Comparison of ENCODE assay signal across 8 mouse cellular contexts in genomic region chr2:30966826-30967225, GRCm38 (mm10). TPM values are rescaled to one million over a fixed set of nuclear protein-coding genes. Genes with fewer than 3 reads are reported as not detected.
DNase-seq lines count a peak whose midpoint lies in the region; ATAC-seq and TF ChIP-seq lines count a peak whose summit lies in the region.

No protein-coding gene starts in this region.

- H3K9me3 ChIP-seq in hindbrain, embryonic 15.5 days = no peaks in the 10 kb centered on the region
- no peaks in the 10 kb centered on the region for H3K9me3 ChIP-seq in midbrain, embryonic 14.5 days (ENCODE audit: control insufficient read depth, low read length)

- ATAC-seq in hindbrain, embryonic 15.5 days (ENCODE audit: low FRiP score, low read depth) = no peak
- no peak for ATAC-seq in midbrain, embryonic 14.5 days (ENCODE audit: low FRiP score, low TSS enrichment)

- H3K4me1 ChIP-seq in bone marrow macrophage, adult 2 months (ENCODE audit: control insufficient read depth, insufficient read depth, low read length) = peaks cover 20% of the 10 kb centered on the region
- peaks cover 22% of the 10 kb centered on the region for H3K4me1 ChIP-seq in hindbrain, embryonic 15.5 days (replicated peaks)
- H3K4me1 ChIP-seq in midbrain, embryonic 14.5 days (ENCODE audit: control insufficient read depth, insufficient read depth, low read length) = peaks cover 10% of the 10 kb centered on the region

- peak overlapping the region; percentile 90 for H3K4me3 ChIP-seq in layer of hippocampus, adult 2 months
- peak overlapping the region; percentile 96 for H3K4me3 ChIP-seq in bone marrow macrophage, adult 2 months (ENCODE audit: insufficient read depth, low read length)
- H3K4me3 ChIP-seq in hindbrain, embryonic 15.5 days = peak overlapping the region; percentile 96
- peak overlapping the region; percentile 98 for H3K4me3 ChIP-seq in midbrain, embryonic 14.5 days (replicated peaks; ENCODE audit: low read depth, low read length)

- H3K4me2 ChIP-seq in hindbrain, embryonic 15.5 days = peak overlapping the region; percentile 73
- H3K4me2 ChIP-seq in midbrain, embryonic 14.5 days (ENCODE audit: low read length) = peak overlapping the region; percentile 91

- no peak for TF ChIP-seq POLR2A in bone marrow macrophage, adult 2 months (IDR thresholded peaks at IDR 0.05; ENCODE audit: borderline replicate concordance, low read depth, low read length)

- peak overlapping the region; percentile 95 for H3K27ac ChIP-seq in layer of hippocampus, adult 2 months
- H3K27ac ChIP-seq in bone marrow macrophage, adult 2 months (ENCODE audit: insufficient read depth, low read depth, low read length) = peak overlapping the region; percentile 62
- H3K27ac ChIP-seq in hindbrain, embryonic 15.5 days (replicated peaks) = no peak overlapping the region
- no peak overlapping the region for H3K27ac ChIP-seq in midbrain, embryonic 14.5 days (replicated peaks; ENCODE audit: low read depth, low read length)

- WGBS in hindbrain, embryonic 15.5 days = 26% methylated on average over 16 of the region's 16 CpGs
- WGBS in midbrain, embryonic 14.5 days = 23% methylated on average over 16 of the region's 16 CpGs

- H3K27me3 ChIP-seq in hindbrain, embryonic 15.5 days = no peaks in the 10 kb centered on the region
- H3K27me3 ChIP-seq in midbrain, embryonic 14.5 days (ENCODE audit: control insufficient read depth, insufficient read depth, low read length) = no peaks in the 10 kb centered on the region

- TF ChIP-seq CTCF in layer of hippocampus, adult 2 months (conservative IDR thresholded peaks at IDR 0.05) = no peak
- no peak for TF ChIP-seq CTCF in bone marrow macrophage, adult 2 months (IDR thresholded peaks at IDR 0.05; ENCODE audit: low read depth, low read length)

- no peak for DNase-seq in layer of hippocampus, adult 2 months (ENCODE audit: low spot score in 2 of 2)
- no peak for DNase-seq in layer of hippocampus, adult 8-10 months (ENCODE audit: low spot score in 2 of 2)
- no peak for DNase-seq in midbrain, embryonic 14.5 days
- DNase-seq in right cerebral cortex, postnatal 14 days = no peak
- DNase-seq in layer of hippocampus, adult 11-12 months (ENCODE audit: low spot score) = no peak
- DNase-seq in urinary bladder, postnatal 10 days (ENCODE audit: low spot score) = no peak

- peaks cover 32% of the 10 kb centered on the region for H3K36me3 ChIP-seq in hindbrain, embryonic 15.5 days
- H3K36me3 ChIP-seq in midbrain, embryonic 14.5 days (ENCODE audit: control insufficient read depth, insufficient read depth, low read length) = peaks cover 38% of the 10 kb centered on the region

- H3K9ac ChIP-seq in hindbrain, embryonic 15.5 days = peak overlapping the region; percentile 96
- H3K9ac ChIP-seq in midbrain, embryonic 14.5 days (replicated peaks; ENCODE audit: low read length) = peak overlapping the region; percentile 89

RNA-seq across cellular contexts. Expression of gene Tor1a, which starts 0.9 kb away (rescaled TPM):
- 10 to 100 TPM; 52.4 to 56.7 TPM for total RNA-seq in layer of hippocampus, adult 2 months (2021)
- 10 to 100 TPM; 41.3 to 47.7 (median 44.4) TPM for total RNA-seq in layer of hippocampus, adult 8-10 months (2022)
- 45.2 and 53.7 TPM in 2 replicates for polyA plus RNA-seq in bone marrow macrophage, adult 2 months (2012; ENCODE audit: insufficient read depth, insufficient read length, missing spikeins)
- 90.0 and 91.0 TPM in 2 replicates for polyA plus RNA-seq in hindbrain, embryonic 15.5 days (2015; fragmentation: Nextera tagmentation; extraction: Ambion mirVana)
- 81.2 and 89.5 TPM in 2 replicates for polyA plus RNA-seq in midbrain, embryonic 14.5 days (2014; fragmentation: Nextera tagmentation; extraction: Ambion mirVana)

RNA-seq across cellular contexts. Expression of gene Tor1b, which starts 14.1 kb away (rescaled TPM):
- 10 to 100 TPM; 36.7 to 40.0 TPM for total RNA-seq in layer of hippocampus, adult 2 months (2021)
- total RNA-seq in layer of hippocampus, adult 8-10 months (2022) = 10 to 100 TPM; 32.8 to 37.2 (median 36.0) TPM
- 26.9 and 28.3 TPM in 2 replicates for polyA plus RNA-seq in bone marrow macrophage, adult 2 months (2012; ENCODE audit: insufficient read depth, insufficient read length, missing spikeins)
- 18.8 and 19.6 TPM in 2 replicates for polyA plus RNA-seq in hindbrain, embryonic 15.5 days (2015; fragmentation: Nextera tagmentation; extraction: Ambion mirVana)
- 19.3 and 19.4 TPM in 2 replicates for polyA plus RNA-seq in midbrain, embryonic 14.5 days (2014; fragmentation: Nextera tagmentation; extraction: Ambion mirVana)

RNA-seq across cellular contexts. Expression of gene BC005624, which starts 15.2 kb away (rescaled TPM):
- 10 to 100 TPM; 66.8 to 68.5 TPM for total RNA-seq in layer of hippocampus, adult 2 months (2021)
- 10 to 100 TPM; 66.5 to 72.2 (median 67.0) TPM for total RNA-seq in layer of hippocampus, adult 8-10 months (2022)
- polyA plus RNA-seq in bone marrow macrophage, adult 2 months (2012; ENCODE audit: insufficient read depth, insufficient read length, missing spikeins) = 90.8 and 96.9 TPM in 2 replicates
- 89.9 and 93.8 TPM in 2 replicates for polyA plus RNA-seq in hindbrain, embryonic 15.5 days (2015; fragmentation: Nextera tagmentation; extraction: Ambion mirVana)
- 68.2 and 78.7 TPM in 2 replicates for polyA plus RNA-seq in midbrain, embryonic 14.5 days (2014; fragmentation: Nextera tagmentation; extraction: Ambion mirVana)

RNA-seq across cellular contexts. Expression of gene Usp20, which starts 15.3 kb away (rescaled TPM):
- 10 to 100 TPM; 83.9 to 87.1 TPM for total RNA-seq in layer of hippocampus, adult 2 months (2021)
- 10 to 100 TPM; 84.0 to 97.7 (median 90.5) TPM for total RNA-seq in layer of hippocampus, adult 8-10 months (2022)
- polyA plus RNA-seq in bone marrow macrophage, adult 2 months (2012; ENCODE audit: insufficient read depth, insufficient read length, missing spikeins) = 7.1 and 9.7 TPM in 2 replicates
- 43.2 and 50.5 TPM in 2 replicates for polyA plus RNA-seq in hindbrain, embryonic 15.5 days (2015; fragmentation: Nextera tagmentation; extraction: Ambion mirVana)
- 28.5 and 35.8 TPM in 2 replicates for polyA plus RNA-seq in midbrain, embryonic 14.5 days (2014; fragmentation: Nextera tagmentation; extraction: Ambion mirVana)

RNA-seq across cellular contexts. Expression of gene Ptges, which starts 37.2 kb away (rescaled TPM):
- total RNA-seq in layer of hippocampus, adult 2 months (2021) = 1 to 10 TPM; 4.2 to 4.5 TPM
- total RNA-seq in layer of hippocampus, adult 8-10 months (2022) = 1 to 10 TPM; 3.4 to 5.4 (median 5.2) TPM
- 0.80 and 2.7 TPM in 2 replicates for polyA plus RNA-seq in bone marrow macrophage, adult 2 months (2012; ENCODE audit: insufficient read depth, insufficient read length, missing spikeins)
- polyA plus RNA-seq in hindbrain, embryonic 15.5 days (2015; fragmentation: Nextera tagmentation; extraction: Ambion mirVana) = 5.4 and 5.6 TPM in 2 replicates
- polyA plus RNA-seq in midbrain, embryonic 14.5 days (2014; fragmentation: Nextera tagmentation; extraction: Ambion mirVana) = 3.2 and 4.2 TPM in 2 replicates

Comparison
In these comparisons a context has a peak if more than half of its experiments do, and no peak if none do; other contexts are left out.
1. H3K27ac ChIP-seq: peak in layer of hippocampus, adult 2 months (single experiment) and bone marrow macrophage, adult 2 months (single experiment); none in hindbrain, embryonic 15.5 days (single experiment) and midbrain, embryonic 14.5 days (single experiment).
2. Peak in every context shown above with its lines, with median percentiles within 50 percentile points of each other: H3K4me3 ChIP-seq.